Mouse (Mus musculus): ENCODE results near the gene Ctdspl.

Gene Ctdspl

DNA sequence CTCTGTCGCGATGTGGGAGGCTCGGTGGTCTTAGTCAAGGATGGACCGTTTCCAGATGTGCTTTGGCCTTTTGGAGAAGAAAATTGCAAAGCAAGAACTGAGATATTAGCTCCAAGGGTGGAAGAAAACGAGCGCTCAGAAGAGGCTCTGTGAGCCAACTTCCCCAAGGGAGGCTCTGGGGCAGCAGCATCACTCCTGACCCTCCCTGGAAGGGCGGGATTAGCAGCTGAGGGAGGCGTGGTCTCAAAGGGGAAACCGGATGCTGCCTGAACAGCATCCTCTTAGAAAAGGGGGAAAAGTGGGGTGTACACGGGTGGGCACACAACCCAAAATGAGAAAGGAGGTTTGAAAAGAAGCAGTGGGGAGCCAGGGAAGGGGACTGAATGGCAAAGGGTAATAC is 23.8 kb downstream of the Ctdspl start:
- no peak for DNase-seq

- DNase-seq = no peak
Observed at GRCm38 (mm10) chr9:118950751-118951150, 24.5 kb downstream of the Ctdspl start.

DNA sequence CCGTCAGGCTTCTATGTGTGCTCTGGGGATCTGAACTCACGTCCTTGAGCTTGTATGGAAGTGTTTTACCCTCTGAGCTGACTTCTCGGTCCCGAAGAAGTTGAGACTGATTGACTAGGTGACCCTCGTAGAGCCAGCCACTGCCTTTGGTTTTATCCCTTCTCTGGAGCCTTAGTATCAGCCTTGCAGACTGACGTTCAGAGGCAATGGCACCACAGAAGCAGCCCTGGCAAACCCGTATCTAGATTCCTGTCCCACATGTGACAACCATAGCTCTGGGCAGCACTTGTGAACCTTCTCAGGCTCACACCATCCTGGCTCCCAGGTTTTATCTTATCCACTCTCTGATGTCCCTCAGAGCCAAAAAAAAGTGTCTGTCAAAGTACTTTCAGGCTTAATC is 25.1 kb downstream of the Ctdspl start:
- no peak for DNase-seq

- no peak for DNase-seq
Observed at GRCm38 (mm10) chr9:118952180-118952579, 25.9 kb downstream of the Ctdspl start.

GRCm38 (mm10) chr9:118953465-118954194 is 27.4 kb downstream of the Ctdspl start:
- DNase-seq = no peak

GRCm38 (mm10) chr9:118958802-118959201 is 32.5 kb downstream of the Ctdspl start:
- no peak for DNase-seq

GRCm38 (mm10) chr9:118960415-118961091 is 34.3 kb downstream of the Ctdspl start:
- peak in 1 of 2 experiments; percentile 16 for DNase-seq

DNA sequence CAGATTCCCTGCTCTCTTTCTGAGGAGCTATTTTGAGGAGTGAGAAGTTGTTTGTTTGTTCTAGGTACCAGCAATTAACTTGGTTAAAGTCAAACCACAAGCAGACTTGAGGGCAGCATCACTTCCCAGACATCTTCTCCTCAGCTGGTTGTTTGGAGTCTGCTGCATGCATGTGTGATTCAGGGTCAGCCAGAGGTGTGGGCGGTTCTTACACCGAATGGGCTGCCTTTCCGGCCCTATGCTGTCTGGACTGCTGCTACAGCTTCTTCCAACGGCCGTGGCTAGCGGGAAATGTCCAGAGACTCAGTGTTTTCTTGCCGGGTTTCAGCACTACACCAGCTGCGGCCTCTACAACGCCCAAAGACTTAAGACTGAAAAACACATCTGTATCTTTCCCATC is 36.9 kb downstream of the Ctdspl start:
- no peak for DNase-seq

DNA sequence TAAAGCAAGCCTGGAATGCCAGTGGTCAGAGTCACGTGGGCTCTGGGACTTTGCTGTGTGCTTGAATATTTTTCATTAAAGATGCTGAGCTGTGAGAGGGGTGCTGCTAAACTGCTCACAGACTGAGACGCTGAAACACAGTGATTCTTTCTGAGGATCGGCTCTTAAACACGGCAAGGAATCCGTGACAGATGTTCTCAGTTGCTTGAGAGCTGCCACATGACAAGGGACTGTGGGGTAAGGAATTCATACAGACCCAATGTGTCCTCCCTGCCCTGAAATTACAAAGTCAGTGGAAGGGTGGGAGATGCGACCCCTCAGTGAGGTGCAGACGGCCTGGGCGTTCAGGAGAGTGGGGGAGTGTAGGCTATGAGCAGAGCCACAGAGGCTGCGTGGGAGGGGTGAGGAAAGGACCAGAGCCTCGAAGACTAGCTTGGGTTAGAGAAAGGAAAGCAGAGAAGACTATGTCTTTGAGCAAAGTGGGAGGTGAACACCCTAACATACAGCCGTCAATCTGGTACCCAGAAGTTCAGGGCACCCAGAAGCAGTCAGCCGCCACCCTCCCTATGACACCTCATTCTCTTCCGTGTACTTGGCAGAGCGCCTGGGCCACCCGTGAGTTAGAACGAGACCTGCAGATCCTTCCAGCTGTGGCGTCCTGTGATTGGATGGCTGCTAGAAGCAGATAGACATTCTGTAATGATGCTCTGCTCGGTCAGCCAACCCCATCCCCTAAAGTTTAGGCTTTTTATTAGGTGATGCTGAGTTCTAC is 38.2 kb downstream of the Ctdspl start:
- DNase-seq = no peak

DNA sequence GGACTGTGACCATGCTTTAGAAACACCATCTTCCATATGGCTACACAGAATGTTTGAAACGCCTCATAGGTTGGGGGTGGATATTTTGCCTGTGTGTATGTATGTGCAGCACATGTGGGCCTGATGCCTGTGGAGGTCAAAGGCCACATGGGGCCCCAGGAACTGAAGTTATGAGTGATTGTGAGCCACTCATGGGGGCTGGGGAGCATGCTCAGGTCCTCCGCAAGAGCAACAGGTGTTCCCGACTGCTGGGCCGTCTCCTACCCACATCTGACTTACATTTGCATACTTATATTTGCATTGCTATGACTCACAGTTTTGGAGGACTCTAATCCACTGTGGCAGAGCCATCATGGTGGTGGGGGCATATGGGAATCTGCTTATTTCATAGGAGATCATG is 43.6 kb downstream of the Ctdspl start:
- no peak for DNase-seq

- no peak for DNase-seq
Observed at GRCm38 (mm10) chr9:118973028-118973427, 46.8 kb downstream of the Ctdspl start.

DNA sequence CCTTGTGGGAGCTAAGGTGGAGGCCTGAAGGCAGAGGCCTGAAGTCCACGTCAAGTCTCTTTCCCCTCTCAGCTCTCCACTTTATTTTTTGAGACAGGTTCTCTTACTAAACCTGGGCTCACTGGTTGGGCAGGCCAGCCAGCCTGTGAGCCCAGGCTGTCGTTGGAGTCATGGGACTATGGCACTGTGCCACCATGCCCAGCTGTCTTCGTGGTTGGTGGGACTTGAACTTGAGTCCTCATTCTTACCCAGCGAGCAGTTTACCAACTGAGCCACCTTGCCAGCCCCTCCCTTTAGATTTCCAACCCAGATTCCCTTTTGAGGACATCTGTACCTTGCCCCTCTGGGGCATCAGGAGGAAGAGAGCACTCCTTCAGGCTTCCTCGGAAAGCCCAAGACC is 47.3 kb downstream of the Ctdspl start:
- DNase-seq = no peak

GRCm38 (mm10) chr9:118974148-118974547 is 47.9 kb downstream of the Ctdspl start:
- DNase-seq = no peak

- no peak for DNase-seq
Observed at GRCm38 (mm10) chr9:118975211-118975671, 49.0 kb downstream of the Ctdspl start.

DNA sequence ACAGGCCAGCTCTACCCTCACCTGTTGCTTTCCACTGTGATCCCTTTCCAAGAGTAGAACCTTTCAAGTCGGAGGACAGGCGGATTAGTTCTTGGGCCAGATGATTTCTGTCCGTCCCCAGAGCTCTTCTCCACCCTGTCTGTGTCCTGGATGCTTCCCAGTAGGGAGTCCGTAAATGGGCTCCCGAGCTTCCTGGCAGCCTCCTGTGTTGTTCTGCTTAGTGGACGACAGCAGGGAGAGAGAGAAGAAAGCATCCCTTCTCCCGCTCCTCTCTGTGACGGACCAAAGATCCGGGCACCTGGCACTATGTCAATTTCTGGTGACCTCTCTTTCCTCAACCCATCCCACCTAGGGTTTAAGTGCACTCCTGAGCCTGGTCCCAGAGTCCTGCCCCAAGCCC is 49.5 kb downstream of the Ctdspl start:
- DNase-seq = no peak

GRCm38 (mm10) chr9:118976561-118976960 is 50.3 kb downstream of the Ctdspl start:
- no peak for DNase-seq

DNA sequence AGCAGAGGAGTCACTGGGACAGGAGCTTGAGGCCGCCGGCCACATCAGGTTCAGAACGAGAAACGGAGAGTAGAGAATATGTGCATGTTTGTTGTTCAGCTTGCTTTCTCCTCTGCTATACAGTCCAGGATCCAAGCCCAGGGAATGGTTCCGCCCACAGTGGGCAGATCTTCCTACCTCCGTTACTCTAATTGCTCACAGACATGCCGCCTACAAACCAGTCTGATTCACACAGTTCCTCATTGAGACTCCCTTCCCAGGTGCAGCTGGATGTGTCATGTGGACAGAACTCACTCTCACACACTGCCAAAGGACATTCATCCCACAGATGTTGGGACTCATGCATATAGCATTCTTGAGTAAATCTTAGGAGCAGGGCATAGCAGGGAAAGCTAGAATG is 51.2 kb downstream of the Ctdspl start:
- DNase-seq = no peak

DNA sequence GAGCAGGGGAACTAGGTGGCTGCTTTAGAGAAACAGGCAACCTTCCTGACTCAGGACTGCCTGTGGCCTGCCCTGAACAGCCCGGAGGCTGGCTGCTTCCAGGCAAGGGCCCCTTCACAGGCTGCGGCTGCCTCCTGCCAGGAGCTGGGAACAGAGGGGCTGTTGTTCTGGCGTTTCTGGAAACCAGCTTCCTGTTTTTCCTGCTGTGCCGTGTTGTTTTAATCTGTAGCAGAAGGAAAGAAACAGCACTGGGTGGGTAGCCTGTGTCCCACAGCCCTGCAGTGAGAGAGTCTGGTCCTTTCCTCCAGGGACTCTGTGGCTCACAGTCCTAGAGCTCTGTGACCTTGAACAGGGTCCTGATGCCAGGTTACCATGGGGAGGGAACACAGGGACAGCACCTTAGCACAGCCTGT is 54.2 kb downstream of the Ctdspl start:
- no peak for DNase-seq

DNA sequence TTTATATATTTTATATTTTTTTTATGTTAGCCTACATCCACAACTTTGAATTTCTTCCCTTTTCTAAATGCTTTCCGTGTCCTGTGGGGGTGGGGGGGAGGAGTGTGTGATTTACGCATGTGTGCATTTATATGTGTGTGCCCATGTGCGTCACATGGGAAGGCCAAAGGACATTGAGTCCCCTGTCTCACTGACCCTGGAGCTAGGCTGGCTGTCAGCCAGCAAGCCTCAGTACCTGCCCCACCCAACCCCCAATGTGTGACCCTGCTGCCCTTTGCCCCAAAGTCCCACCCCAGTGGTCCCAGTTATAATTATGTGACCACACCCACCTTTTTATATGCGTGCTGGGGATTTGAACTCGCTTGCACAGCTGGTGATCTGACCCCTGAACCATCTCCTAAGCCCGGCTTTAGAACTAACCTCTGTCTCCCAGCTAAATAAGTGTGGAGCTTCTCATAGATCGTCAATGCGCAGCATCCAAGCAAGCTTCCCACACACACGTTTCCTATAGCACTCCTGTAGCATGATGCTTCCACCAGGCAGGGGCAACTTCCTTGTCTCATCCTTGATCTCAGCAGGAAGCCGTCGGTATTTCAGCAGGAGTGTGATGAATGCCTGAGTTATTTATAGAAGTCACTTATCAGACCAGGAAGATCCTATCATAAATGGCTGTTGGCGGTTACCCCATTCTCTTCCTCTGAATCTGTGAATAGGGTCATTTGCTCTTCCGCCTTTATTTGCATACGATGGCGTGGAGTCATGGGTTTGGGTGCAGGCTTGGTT is 58.6 kb downstream of the Ctdspl start:
- DNase-seq = no peak

- no peak for DNase-seq
Observed at GRCm38 (mm10) chr9:118986286-118986685, 60.0 kb downstream of the Ctdspl start.

DNA sequence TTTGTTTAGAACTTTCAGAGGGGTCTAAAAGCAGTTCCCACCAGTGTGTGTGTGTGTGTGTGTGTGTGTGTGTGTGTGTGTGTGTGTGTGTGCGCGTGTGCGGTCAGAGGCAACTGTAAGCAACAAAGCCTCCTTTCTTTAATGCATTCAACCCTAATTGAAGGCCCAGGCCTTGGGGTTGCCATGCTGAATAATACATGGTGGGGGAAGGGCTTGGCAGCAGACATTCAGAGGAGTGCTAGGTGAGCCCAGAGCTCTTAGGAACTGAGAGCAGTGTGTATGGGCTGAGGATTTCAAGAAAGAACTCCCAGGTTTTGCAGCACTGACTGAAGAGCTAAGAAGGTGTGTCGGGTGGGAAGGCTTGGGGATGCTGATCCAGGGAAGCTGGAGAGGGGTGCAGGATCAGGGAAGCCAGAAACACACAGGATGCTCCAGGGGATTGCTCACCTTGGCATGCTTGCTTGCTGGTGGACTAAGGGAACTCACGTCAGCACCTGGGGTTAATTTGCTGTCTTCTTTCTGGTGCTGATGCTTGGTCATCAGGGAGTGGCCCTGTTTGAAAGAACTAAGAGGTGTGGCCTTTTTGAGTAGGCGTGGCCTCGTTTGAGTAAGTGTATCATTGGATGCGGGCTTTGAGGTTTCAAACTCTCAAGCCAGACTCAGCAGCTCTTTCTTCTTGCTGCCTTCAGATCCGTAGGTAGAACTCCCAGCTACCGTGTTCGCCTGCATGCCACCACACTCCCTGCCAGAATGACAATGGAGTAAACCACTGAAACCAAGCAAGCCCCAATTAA is 62.7 kb downstream of the Ctdspl start:
- no peak for DNase-seq

DNA sequence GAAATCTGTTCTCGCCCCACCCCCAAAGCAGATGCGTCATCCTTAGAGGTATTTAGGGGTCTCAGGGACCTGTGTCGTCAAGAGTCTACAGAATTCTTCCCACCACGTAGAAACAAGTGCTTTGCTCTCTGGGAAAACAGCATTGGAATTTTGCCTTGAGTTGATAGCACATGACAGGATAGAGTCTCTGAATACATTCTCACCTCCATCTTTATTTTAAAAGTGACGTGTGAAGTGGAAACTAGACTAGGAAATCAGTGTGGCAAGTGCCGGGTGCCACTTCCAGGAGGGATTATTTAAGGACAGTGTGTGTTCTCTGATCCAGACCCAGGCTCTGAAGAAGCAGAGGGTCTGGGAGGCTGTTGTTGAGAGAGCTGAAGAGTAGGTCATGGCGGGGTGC is 64.2 kb downstream of the Ctdspl start:
- DNase-seq = no peak
